8 mouse cellular contexts compared by ENCODE assay signal in the genomic region with DNA sequence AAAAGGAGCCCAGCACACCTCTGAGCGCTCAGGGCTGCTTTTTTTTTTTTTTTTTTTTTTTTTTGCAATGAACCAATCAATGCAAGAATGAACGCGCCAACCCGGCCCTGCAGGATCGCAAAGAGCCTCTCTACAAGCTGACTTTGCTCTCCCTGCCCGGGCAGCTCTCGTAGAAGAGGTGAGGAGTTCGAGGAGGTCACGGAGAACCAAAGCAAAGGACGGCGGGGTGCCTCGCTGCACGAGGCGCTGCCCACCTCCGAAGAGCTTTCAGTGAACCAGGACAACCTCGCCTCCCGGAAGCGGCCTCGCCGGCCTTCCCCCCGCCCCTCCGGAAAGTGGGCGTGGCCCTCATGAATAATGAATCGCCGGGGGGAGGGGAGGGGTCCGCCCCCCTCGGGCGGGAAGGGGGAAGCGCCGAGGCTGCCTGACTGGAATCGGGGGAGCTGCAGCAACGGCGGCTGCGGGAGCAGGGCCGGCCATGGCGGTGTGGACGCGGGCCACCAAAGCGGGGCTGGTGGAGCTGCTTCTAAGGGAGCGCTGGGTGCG. TPM values are rescaled to one million over a fixed set of nuclear protein-coding genes. Genes with fewer than 3 reads are reported as not detected.
DNase-seq lines count a peak whose midpoint lies in the region; ATAC-seq lines count a peak whose summit lies in the region.

Gene Sntb2, plus strand, starts transcription at position 427 of the 546 bp plus-strand sequence.

- under 1% methylated on average over 37 of the region's 41 CpGs for WGBS in embryonic facial prominence, embryonic 11.5 days
- under 1% methylated on average over 40 of the region's 41 CpGs for WGBS in kidney, embryonic 14.5 days
- WGBS in limb, embryonic 15.5 days, result under 1% methylated on average over 40 of the region's 41 CpGs

- H3K4me1 ChIP-seq in erythroblast, embryonic 14.5 days (ENCODE audit: control insufficient read depth), result peaks cover 18% of the 10 kb centered on the region
- H3K4me1 ChIP-seq in embryonic facial prominence, embryonic 11.5 days (ENCODE audit: control insufficient read depth, insufficient read depth, low read length), result peaks cover 5% of the 10 kb centered on the region
- H3K4me1 ChIP-seq in kidney, embryonic 14.5 days (ENCODE audit: control insufficient read depth, insufficient read depth, low read length), result peaks cover 23% of the 10 kb centered on the region; the same call in 1 of the 2 replicates
- H3K4me1 ChIP-seq in limb, embryonic 15.5 days, result peaks cover 44% of the 10 kb centered on the region

- H3K36me3 ChIP-seq in erythroblast, embryonic 14.5 days (ENCODE audit: control insufficient read depth), result no peaks in the 10 kb centered on the region
- no peaks in the 10 kb centered on the region for H3K36me3 ChIP-seq in embryonic facial prominence, embryonic 11.5 days (replicated peaks; ENCODE audit: control insufficient read depth, insufficient read depth, low read depth, low read length)
- H3K36me3 ChIP-seq in kidney, embryonic 14.5 days (ENCODE audit: control insufficient read depth, insufficient read depth, low read length), result no peaks in the 10 kb centered on the region
- H3K36me3 ChIP-seq in limb, embryonic 15.5 days, result no peaks in the 10 kb centered on the region

- peak within 1 kb of the TSS; percentile 93 for H3K9ac ChIP-seq in embryonic facial prominence, embryonic 11.5 days (replicated peaks; ENCODE audit: low read length)
- H3K9ac ChIP-seq in kidney, embryonic 14.5 days (ENCODE audit: low read depth, low read length), result peak within 1 kb of the TSS; percentile 94
- peak within 1 kb of the TSS; percentile 95 for H3K9ac ChIP-seq in limb, embryonic 15.5 days

- H3K4me2 ChIP-seq in embryonic facial prominence, embryonic 11.5 days (ENCODE audit: low read depth, low read length), result peak within 1 kb of the TSS; percentile 72
- peak within 1 kb of the TSS; percentile 75 for H3K4me2 ChIP-seq in kidney, embryonic 14.5 days (replicated peaks; ENCODE audit: low read depth, low read length)
- H3K4me2 ChIP-seq in limb, embryonic 15.5 days, result peak within 1 kb of the TSS; percentile 69

- H3K4me3 ChIP-seq in erythroblast, embryonic 14.5 days (replicated peaks), result peak within 1 kb of the TSS; percentile 65
- H3K4me3 ChIP-seq in embryonic facial prominence, embryonic 11.5 days (ENCODE audit: low read depth, low read length), result peak within 1 kb of the TSS; percentile 87
- peak within 1 kb of the TSS; percentile 65 for H3K4me3 ChIP-seq in kidney, embryonic 14.5 days (ENCODE audit: low read length)
- peak within 1 kb of the TSS; percentile 93 for H3K4me3 ChIP-seq in limb, embryonic 15.5 days

- peak within 1 kb of the TSS; percentile 86 for H3K27ac ChIP-seq in embryonic facial prominence, embryonic 11.5 days (replicated peaks; ENCODE audit: low read depth, low read length)
- peak within 1 kb of the TSS; percentile 94 for H3K27ac ChIP-seq in kidney, embryonic 14.5 days (ENCODE audit: low read depth, low read length)
- H3K27ac ChIP-seq in limb, embryonic 15.5 days, result peak within 1 kb of the TSS; percentile 93

- H3K9me3 ChIP-seq in erythroblast, embryonic 14.5 days (ENCODE audit: control insufficient read depth, low read length), result no peaks in the 10 kb centered on the region; the same call in 1 of the 2 replicates
- no peaks in the 10 kb centered on the region for H3K9me3 ChIP-seq in embryonic facial prominence, embryonic 11.5 days (replicated peaks; ENCODE audit: control insufficient read depth, low read length)
- H3K9me3 ChIP-seq in kidney, embryonic 14.5 days (ENCODE audit: control insufficient read depth, low read length), result no peaks in the 10 kb centered on the region
- H3K9me3 ChIP-seq in limb, embryonic 15.5 days, result no peaks in the 10 kb centered on the region

- ATAC-seq in erythroblast, adult 5-6 weeks (replicated peaks; ENCODE audit: low FRiP score, poor library complexity, severe bottlenecking), result no peak
- peak; percentile 80 for ATAC-seq in embryonic facial prominence, embryonic 11.5 days (replicated peaks; ENCODE audit: insufficient number of reproducible peaks, low FRiP score, low TSS enrichment, low read depth)
- ATAC-seq in kidney, embryonic 14.5 days (ENCODE audit: low FRiP score, low TSS enrichment), result peak; percentile 89
- peak; percentile 67 for ATAC-seq in limb, embryonic 15.5 days (ENCODE audit: insufficient number of reproducible peaks, low FRiP score, low TSS enrichment, low read depth)

- DNase-seq in embryonic facial prominence, embryonic 11.5 days (ENCODE audit: low spot score), result peak; percentile 99
- DNase-seq in heart, adult 9 months (ENCODE audit: low spot score in 2 of 2), result peak; percentile 88 to 92
- peak; percentile 43 to 77 for DNase-seq in monocyte, adult 2 months (ENCODE audit: low read depth in 1 of 2, low spot score in 2 of 2)
- peak; percentile 87 to 90 for DNase-seq in spleen, postnatal 36 days (ENCODE audit: low spot score in 2 of 2)

- peaks cover 68% of the 10 kb centered on the region for H3K27me3 ChIP-seq in erythroblast, embryonic 14.5 days (ENCODE audit: control insufficient read depth)
- H3K27me3 ChIP-seq in embryonic facial prominence, embryonic 11.5 days (ENCODE audit: control insufficient read depth, insufficient read depth, low read length), result no peaks in the 10 kb centered on the region
- no peaks in the 10 kb centered on the region for H3K27me3 ChIP-seq in kidney, embryonic 14.5 days (ENCODE audit: control insufficient read depth, insufficient read depth, low read length)
- H3K27me3 ChIP-seq in limb, embryonic 15.5 days, result no peaks in the 10 kb centered on the region; the same call in 1 of the 2 replicates

RNA-seq across cellular contexts. Expression of gene Sntb2, which starts in this region (rescaled TPM):
- polyA plus RNA-seq in erythroblast, embryonic 14.5 days (2012), result 0.01 and 0.08 TPM in 2 replicates
- 2.1 and 4.2 TPM in 2 replicates for total RNA-seq in erythroblast, adult 5-6 weeks (2015; ENCODE audit: low replicate concordance)
- 1.7 and 2.9 TPM in 2 replicates for total RNA-seq in erythroblast, adult 5-6 weeks (2017; ENCODE audit: low replicate concordance)
- polyA plus RNA-seq in embryonic facial prominence, embryonic 11.5 days (2014; fragmentation: Nextera tagmentation; extraction: Ambion mirVana), result 7.4 TPM in 2 replicates
- 18.7 and 19.4 TPM in 2 replicates for polyA plus RNA-seq in kidney, embryonic 14.5 days (2014; fragmentation: Nextera tagmentation; extraction: Ambion mirVana)
- 14.9 and 17.8 TPM in 2 replicates for polyA plus RNA-seq in limb, embryonic 15.5 days (2015; fragmentation: Nextera tagmentation; extraction: Ambion mirVana)
